Mouse (Mus musculus): ENCODE data around the gene Gata3.

The Gata3 gene

GRCm38 (mm10) chr2:9889651-9890183, at the start of gene Gata3:
Gene Gata3 (minus strand): TSS chr2:9890034.
- DNase-seq, result no peak

GRCm38 (mm10) chr2:9939250-9939649, 49.4 kb upstream of the Gata3 start:
- no peak for DNase-seq

GRCm38 (mm10) chr2:9935965-9936364, 46.1 kb upstream of the Gata3 start:
- DNase-seq, result no peak

GRCm38 (mm10) chr2:9926905-9927283, 37.1 kb upstream of the Gata3 start:
- no peak for DNase-seq

- no peak for DNase-seq
Observed at GRCm38 (mm10) chr2:9926194-9926904, 36.5 kb upstream of the Gata3 start.

- peak; percentile 61 for DNase-seq
Observed at GRCm38 (mm10) chr2:9918691-9919471, 29.0 kb upstream of the Gata3 start.

- no peak for DNase-seq
Observed at GRCm38 (mm10) chr2:9917602-9918001, 27.8 kb upstream of the Gata3 start.

GRCm38 (mm10) chr2:9905995-9906394, 16.2 kb upstream of the Gata3 start:
- DNase-seq, result peak; percentile 32

- DNase-seq, result no peak
Observed at GRCm38 (mm10) chr2:9903854-9904560, 14.2 kb upstream of the Gata3 start.

- no peak for DNase-seq
Observed at GRCm38 (mm10) chr2:9897846-9898245, 8.0 kb upstream of the Gata3 start.

GRCm38 (mm10) chr2:9896097-9896770, 6.4 kb upstream of the Gata3 start:
- DNase-seq, result no peak

GRCm38 (mm10) chr2:9894836-9895593, 5.2 kb upstream of the Gata3 start:
- DNase-seq, result no peak

- no peak for DNase-seq
Observed at GRCm38 (mm10) chr2:9893272-9893953, 3.6 kb upstream of the Gata3 start.

GRCm38 (mm10) chr2:9892541-9892940, 2.7 kb upstream of the Gata3 start:
- DNase-seq, result no peak

GRCm38 (mm10) chr2:9890906-9891305, 1.1 kb upstream of the Gata3 start:
- DNase-seq, result no peak

GRCm38 (mm10) chr2:9890251-9890650, 417 bp upstream of the Gata3 start:
- no peak for DNase-seq

- DNase-seq, result peak; percentile 63
Observed at GRCm38 (mm10) chr2:9888913-9889650, 752 bp downstream of the Gata3 start, which contains the start of gene 9230102O04Rik. Gene 9230102O04Rik (minus strand): TSS chr2:9889540.

- DNase-seq, result no peak
Observed at GRCm38 (mm10) chr2:9887636-9888035, 2.2 kb downstream of the Gata3 start.

GRCm38 (mm10) chr2:9886921-9887610, 2.8 kb downstream of the Gata3 start:
- DNase-seq, result no peak

- no peak for DNase-seq
Observed at GRCm38 (mm10) chr2:9886031-9886430, 3.8 kb downstream of the Gata3 start.
